Mouse (Mus musculus) midbrain, postnatal 0 days (tissue): ENCODE results near the gene Arhgap22. TPM values are rescaled to one million over a fixed set of nuclear protein-coding genes. Genes with fewer than 3 reads are reported as not detected.

Source experiments
- ATAC-seq: fragments of 200-750 bp; cut with Nextera tagmentation; 2 replicates; pipeline ENCODE4 v1.8.0; 2017; ENCODE audit warnings: moderate number of reproducible peaks, mild to moderate bottlenecking, moderate TSS enrichment, moderate library complexity; ENCODE audit not compliant: low FRiP score
- DNase-seq: peaks from one replicate; pipeline ENCODE4 v3.0.0-alpha.2; 2015; ENCODE audit warnings: low spot score
- H3K27ac ChIP-seq: fragments of 300-500 bp; sonication (generic); 2 replicates; pipeline ENCODE4 v1.5.1; 2014; ENCODE audit warnings: low read depth, mild to moderate bottlenecking, low read length, mixed read lengths
- H3K27me3 ChIP-seq: fragments of 300-500 bp; sonication (generic); 2 replicates; pipeline ENCODE4 v1.6.1; 2014; ENCODE audit warnings: low read length, control low read depth, mixed read lengths; ENCODE audit not compliant: insufficient read depth
- H3K36me3 ChIP-seq: fragments of 300-500 bp; sonication (generic); 2 replicates; pipeline ENCODE4 v1.6.1; 2014; ENCODE audit warnings: low read length, control low read depth, mixed read lengths; ENCODE audit not compliant: insufficient read depth
- H3K4me1 ChIP-seq: fragments of 300-500 bp; sonication (generic); 2 replicates; pipeline ENCODE4 v1.6.1; 2014; ENCODE audit warnings: mild to moderate bottlenecking, control low read depth, antibody characterized with exemption, low read length, mixed read lengths; ENCODE audit not compliant: insufficient read depth
- H3K4me2 ChIP-seq: fragments of 300-500 bp; sonication (generic); 2 replicates; pipeline ENCODE4 v1.6.1; 2014; ENCODE audit warnings: low read depth, mild to moderate bottlenecking, low read length, mixed read lengths; ENCODE audit not compliant: poor library complexity, severe bottlenecking
- H3K4me3 ChIP-seq: fragments of 300-500 bp; sonication (generic); 2 replicates; pipeline ENCODE4 v1.5.1; 2014; ENCODE audit warnings: low read depth, mild to moderate bottlenecking, low read length, moderate library complexity
- H3K9ac ChIP-seq: fragments of 300-500 bp; sonication (generic); replicated peaks from 2 replicates; pipeline ENCODE4 v1.6.1; 2014; ENCODE audit warnings: mild to moderate bottlenecking, low read length, moderate library complexity, mixed read lengths; ENCODE audit not compliant: poor library complexity, severe bottlenecking
- H3K9me3 ChIP-seq: fragments of 300-500 bp; sonication (generic); 2 replicates; pipeline ENCODE4 v1.6.1; 2016; ENCODE audit warnings: low read length, control low read depth
- CTCF ChIP-seq: IDR thresholded peaks from 2 replicates; pipeline ENCODE4 v1.5.1; 2016; ENCODE audit warnings: antibody characterized with exemption, mild to moderate bottlenecking
- WGBS: fragments of 180-500 bp; shearing (Covaris S2); extraction: QIAGEN DNeasy Blood & Tissue Kit; methylation state at CpG from one replicate; pipeline ENCODE4 v1.1.7; 2014; 5-methylcytosine and 5-hydroxymethylcytosine counted together
- polyA plus RNA-seq: library from polyadenylated mRNA; unstranded; fragments of >200 nt; fragmentation: Nextera tagmentation; extraction: Ambion mirVana; gene quantifications from 2 replicates; pipeline ENCODE4 v1.2.1, GENCODE M21; 2015
- total RNA-seq: library from RNA; depleted of rRNA; stranded (reverse); fragments of >200 nt; gene quantifications from 2 replicates; pipeline ENCODE4 v1.2.3, GENCODE M21; 2014

The Arhgap22 gene
- total and polyA plus RNA-seq, 2 experiments from 2014 or later = 3.4 to 4.2 TPM

- no peak overlapping the region for H3K4me2 ChIP-seq
- H3K9ac ChIP-seq = no peak overlapping the region
- H3K4me3 ChIP-seq = no peak overlapping the region
- no peaks in the 10 kb centered on the region for H3K9me3 ChIP-seq
- H3K27ac ChIP-seq = no peak overlapping the region
- no peak for TF ChIP-seq CTCF
- DNase-seq (no peak), ATAC-seq (no peak)
- H3K36me3 ChIP-seq = no peaks in the 10 kb centered on the region
- H3K4me1 ChIP-seq = no peaks in the 10 kb centered on the region
- 82% methylated on average over 19 of the region's 19 CpGs for WGBS
- H3K27me3 ChIP-seq = peaks cover 6% of the 10 kb centered on the region; the same call in 1 of the 2 replicates
These were observed 2.8 kb downstream of the Arhgap22 start for GRCm38 (mm10) chr14:33216343-33217208.

- DNase-seq (no peak), ATAC-seq (no peak)
- H3K36me3 ChIP-seq = no peaks in the 10 kb centered on the region
- no peaks in the 10 kb centered on the region for H3K9me3 ChIP-seq
- no peak overlapping the region for H3K27ac ChIP-seq
- H3K4me2 ChIP-seq = no peak overlapping the region
- WGBS = 93% methylated on average over 4 of the region's 4 CpGs
- no peaks in the 10 kb centered on the region for H3K27me3 ChIP-seq
- no peaks in the 10 kb centered on the region for H3K4me1 ChIP-seq
- no peak overlapping the region for H3K9ac ChIP-seq
- no peak for TF ChIP-seq CTCF
- H3K4me3 ChIP-seq = no peak overlapping the region
These were observed 11.4 kb downstream of the Arhgap22 start for GRCm38 (mm10) chr14:33225235-33225634.

GRCm38 (mm10) chr14:33230672-33231071 is 16.8 kb downstream of the Arhgap22 start:
- H3K9ac ChIP-seq = no peak overlapping the region
- H3K9me3 ChIP-seq = no peaks in the 10 kb centered on the region
- no peaks in the 10 kb centered on the region for H3K36me3 ChIP-seq
- TF ChIP-seq CTCF = no peak
- ATAC-seq (no peak), DNase-seq (no peak)
- no peak overlapping the region for H3K4me2 ChIP-seq
- H3K27me3 ChIP-seq = no peaks in the 10 kb centered on the region
- 88% methylated on average over 4 of the region's 4 CpGs for WGBS
- H3K4me1 ChIP-seq = no peaks in the 10 kb centered on the region
- no peak overlapping the region for H3K27ac ChIP-seq
- H3K4me3 ChIP-seq = no peak overlapping the region

GRCm38 (mm10) chr14:33231311-33231710 is 17.5 kb downstream of the Arhgap22 start:
- no peak overlapping the region for H3K9ac ChIP-seq
- no peak overlapping the region for H3K4me3 ChIP-seq
- H3K36me3 ChIP-seq = no peaks in the 10 kb centered on the region
- H3K27ac ChIP-seq = no peak overlapping the region
- H3K4me2 ChIP-seq = no peak overlapping the region
- H3K27me3 ChIP-seq = no peaks in the 10 kb centered on the region
- no peak for TF ChIP-seq CTCF
- no peaks in the 10 kb centered on the region for H3K4me1 ChIP-seq
- WGBS = 93% methylated on average over 3 of the region's 3 CpGs
- no peak for DNase-seq
- no peaks in the 10 kb centered on the region for H3K9me3 ChIP-seq
- no peak for ATAC-seq

- H3K9ac ChIP-seq = no peak overlapping the region
- ATAC-seq (no peak), DNase-seq (no peak)
- TF ChIP-seq CTCF = no peak
- WGBS = 80% methylated on average over 5 of the region's 5 CpGs
- no peaks in the 10 kb centered on the region for H3K9me3 ChIP-seq
- no peak overlapping the region for H3K4me3 ChIP-seq
- H3K36me3 ChIP-seq = no peaks in the 10 kb centered on the region
- no peak overlapping the region for H3K4me2 ChIP-seq
- no peak overlapping the region for H3K27ac ChIP-seq
- no peaks in the 10 kb centered on the region for H3K27me3 ChIP-seq
- H3K4me1 ChIP-seq = no peaks in the 10 kb centered on the region
These were observed 18.2 kb downstream of the Arhgap22 start for GRCm38 (mm10) chr14:33232048-33232447.

- DNase-seq = no peak
- WGBS = 76% methylated on average over 6 of the region's 6 CpGs
- no peak for TF ChIP-seq CTCF
- no peaks in the 10 kb centered on the region for H3K36me3 ChIP-seq
- no peaks in the 10 kb centered on the region for H3K9me3 ChIP-seq
- H3K4me3 ChIP-seq = no peak overlapping the region
- H3K27me3 ChIP-seq = no peaks in the 10 kb centered on the region
- ATAC-seq = no peak
- no peaks in the 10 kb centered on the region for H3K4me1 ChIP-seq
- H3K4me2 ChIP-seq = no peak overlapping the region
- no peak overlapping the region for H3K9ac ChIP-seq
- no peak overlapping the region for H3K27ac ChIP-seq
These were observed 21.8 kb downstream of the Arhgap22 start for GRCm38 (mm10) chr14:33235661-33236060.
